Mouse (Mus musculus) lung, adult 2 months (tissue): ENCODE measurements around the gene Tcf19.

Source experiments
- CTCF ChIP-seq: fragments of 200-500 bp; IDR thresholded peaks from 2 replicates; pipeline ENCODE4 v1.5.1; 2011; ENCODE audit warnings: mild to moderate bottlenecking, low read length, control low read depth; ENCODE audit not compliant: insufficient read depth
- POLR2A ChIP-seq: fragments of 200-500 bp; IDR thresholded peaks from 2 replicates; pipeline ENCODE4 v1.6.1; 2011; ENCODE audit warnings: low read depth, mild to moderate bottlenecking, control low read depth, low read length, borderline replicate concordance; ENCODE audit errors: extremely low read depth

DNA sequence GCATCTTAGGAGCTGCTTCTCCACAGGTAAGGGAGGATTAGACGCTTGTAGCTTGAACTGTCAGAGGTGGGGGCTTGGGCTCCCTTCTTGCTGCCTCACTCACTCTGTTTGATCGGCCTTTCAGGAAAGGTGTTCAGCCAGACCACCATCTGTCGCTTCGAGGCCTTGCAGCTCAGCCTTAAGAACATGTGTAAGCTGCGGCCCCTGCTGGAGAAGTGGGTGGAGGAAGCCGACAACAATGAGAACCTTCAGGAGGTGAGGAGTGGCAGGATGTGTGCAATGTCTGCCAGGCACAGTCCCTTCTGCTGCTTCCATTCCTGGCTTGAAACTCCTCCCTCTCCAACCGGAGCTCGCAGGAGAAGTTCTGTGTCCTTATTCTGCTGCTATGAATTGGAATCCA is 7.3 kb downstream of the Tcf19 start:
- TF ChIP-seq CTCF (peak; percentile 49), POLR2A (no peak)
